ENCODE assay signal across 8 mouse cellular contexts in genomic region chr11:100860198-100861048, GRCm38 (mm10). TPM values are rescaled to one million over a fixed set of nuclear protein-coding genes. Genes with fewer than 3 reads are reported as not detected.
DNase-seq lines count a peak whose midpoint lies in the region; ATAC-seq and TF ChIP-seq lines count a peak whose summit lies in the region.

No protein-coding gene starts in this region.

- peak overlapping the region; percentile 69 to 83 for H3K4me3 ChIP-seq in MEL (ENCODE audit: control insufficient read depth in 1 of 2, insufficient read depth in 1 of 2, low read depth in 2 of 2, low read length in 2 of 2)
- peak overlapping the region; percentile 47 for H3K4me3 ChIP-seq in hindbrain, embryonic 12.5 days
- peak overlapping the region; percentile 46 for H3K4me3 ChIP-seq in left cerebral cortex, adult 2 months

- no peak for TF ChIP-seq CTCF in MEL (IDR thresholded peaks at IDR 0.05 in 2 of 3, conservative IDR thresholded peaks at IDR 0.05 in 1 of 3; ENCODE audit: control insufficient read depth in 1 of 3, insufficient read depth in 1 of 3, low read depth in 2 of 3, low read length in 3 of 3, poor library complexity in 1 of 3, severe bottlenecking in 1 of 3)
- TF ChIP-seq CTCF in left cerebral cortex, adult 2 months (IDR thresholded peaks at IDR 0.05): no peak; the same call in none of the 2 replicates

- peaks cover 4 to 14% of the 10 kb centered on the region in 2 experiments for H3K36me3 ChIP-seq in MEL (ENCODE audit: control insufficient read depth in 1 of 2, insufficient read depth in 2 of 2, low read length in 2 of 2)
- no peaks in the 10 kb centered on the region for H3K36me3 ChIP-seq in hindbrain, embryonic 12.5 days

- no peaks in the 10 kb centered on the region for H3K27me3 ChIP-seq in MEL (ENCODE audit: control insufficient read depth in 1 of 2, insufficient read depth in 2 of 2, low read length in 2 of 2)
- peaks cover 78% of the 10 kb centered on the region for H3K27me3 ChIP-seq in hindbrain, embryonic 12.5 days

- H3K27ac ChIP-seq in MEL (ENCODE audit: control insufficient read depth, low read depth, low read length): peak overlapping the region; percentile 73
- no peak overlapping the region for H3K27ac ChIP-seq in hindbrain, embryonic 12.5 days
- H3K27ac ChIP-seq in left cerebral cortex, adult 2 months: no peak overlapping the region

- 4% methylated on average over 52 of the region's 55 CpGs for WGBS in hindbrain, embryonic 12.5 days

- peak; percentile 95 for DNase-seq in MEL (ENCODE audit: low read depth, low spot score)
- peak; percentile 74 for DNase-seq in c-Kit-positive CD71-negative TER-119-negative erythroid progenitor cells, embryonic 14.5 days (ENCODE audit: low read depth)
- DNase-seq in forelimb bud, embryonic 11.5 days (ENCODE audit: low read depth, low spot score): peak; percentile 59
- peak; percentile 31 to 33 for DNase-seq in left cerebral cortex, adult 2 months (ENCODE audit: extremely low spot score in 1 of 2, low spot score in 2 of 2)
- peak; percentile 13 to 26 for DNase-seq in right cerebral cortex, adult 2 months (ENCODE audit: low spot score in 2 of 2)
- DNase-seq in urinary bladder, postnatal 36 days (ENCODE audit: low spot score in 2 of 2): peak; percentile 72 to 87

- peaks cover 4 to 30% of the 10 kb centered on the region in 2 experiments for H3K4me1 ChIP-seq in MEL (ENCODE audit: control insufficient read depth in 1 of 2, insufficient read depth in 2 of 2, low read length in 2 of 2)
- peaks cover 11% of the 10 kb centered on the region for H3K4me1 ChIP-seq in hindbrain, embryonic 12.5 days

- peaks cover 15% of the 10 kb centered on the region for H3K79me2 ChIP-seq in MEL (ENCODE audit: control insufficient read depth, insufficient read depth, low read length, poor library complexity)

- intact Hi-C loops in left cerebral cortex, adult 2 months (cut with DNase I): loop anchor here (10.0 kb wide), 1 partner anchor 226 kb away; no protein-coding TSS in a partner anchor

- TF ChIP-seq POLR2A in MEL (IDR thresholded peaks at IDR 0.05; ENCODE audit: control insufficient read depth in 1 of 2, insufficient read depth in 1 of 2, low read depth in 1 of 2, low read length in 2 of 2, poor library complexity in 1 of 2): peak; percentile 69 to 79

- no peak for TF ChIP-seq EP300 in MEL (IDR thresholded peaks at IDR 0.05; ENCODE audit: low read depth in 1 of 2, low read length in 2 of 2)

- no peak for TF ChIP-seq RAD21 in MEL (IDR thresholded peaks at IDR 0.05; ENCODE audit: low read depth, low read length)

- no peaks in the 10 kb centered on the region for H3K9me3 ChIP-seq in MEL (replicated peaks; ENCODE audit: insufficient read depth, low read length)
- H3K9me3 ChIP-seq in hindbrain, embryonic 12.5 days (replicated peaks): no peaks in the 10 kb centered on the region

- H3K4me2 ChIP-seq in hindbrain, embryonic 12.5 days (replicated peaks): peak overlapping the region; percentile 68

- H3K9ac ChIP-seq in MEL (ENCODE audit: control insufficient read depth, low read depth, low read length, poor library complexity, severe bottlenecking): peak overlapping the region; percentile 76
- H3K9ac ChIP-seq in hindbrain, embryonic 12.5 days: peak overlapping the region; percentile 60

- ATAC-seq in hindbrain, embryonic 12.5 days (ENCODE audit: low FRiP score): peak; percentile 56; the same call in 1 of the 2 replicates
- peak; percentile 96 for ATAC-seq in megakaryocyte, adult 5-6 weeks (ENCODE audit: poor library complexity, severe bottlenecking)

TF ChIP-seq in MEL, 35 proteins besides CTCF, POLR2A, EP300 and RAD21:
- no peak for TF ChIP-seq JUND (IDR thresholded peaks at IDR 0.05; ENCODE audit: low read depth, low read length)
- 0 out of 2 replicates have a peak, but pooled peaks have one; percentile 60 for TF ChIP-seq MAX (IDR thresholded peaks at IDR 0.05; ENCODE audit: low read length)
- TF ChIP-seq KAT2A (conservative IDR thresholded peaks at IDR 0.05; ENCODE audit: low read depth, low read length): no peak
- TF ChIP-seq ELF1 (IDR thresholded peaks at IDR 0.05; ENCODE audit: low read depth, low read length): peak; percentile 76
- no peak for TF ChIP-seq POLR2AphosphoS2 (IDR thresholded peaks at IDR 0.05; ENCODE audit: low read length)
- no peak for TF ChIP-seq TAL1 (IDR thresholded peaks at IDR 0.05; ENCODE audit: low read length)
- peak; percentile 53; the same call in 1 of the 2 replicates for TF ChIP-seq RCOR1 (IDR thresholded peaks at IDR 0.05; ENCODE audit: low read depth, low read length)
- peak; percentile 62 for TF ChIP-seq TCF12 (IDR thresholded peaks at IDR 0.05; ENCODE audit: low read depth, low read length)
- peak; percentile 96 for TF ChIP-seq MXI1 (IDR thresholded peaks at IDR 0.05; ENCODE audit: low read depth, low read length)
- no peak for TF ChIP-seq MYB (IDR thresholded peaks at IDR 0.05; ENCODE audit: low read depth, low read length)
- no peak for TF ChIP-seq CHD1 (IDR thresholded peaks at IDR 0.05; ENCODE audit: low read depth, low read length)
- TF ChIP-seq GABPA (IDR thresholded peaks at IDR 0.05; ENCODE audit: low read depth, low read length): no peak
- TF ChIP-seq NRF1 (IDR thresholded peaks at IDR 0.05; ENCODE audit: insufficient read depth, low read depth, low read length, poor library complexity, severe bottlenecking): peak; percentile 53
- TF ChIP-seq POLR2AphosphoS5 (IDR thresholded peaks at IDR 0.05; ENCODE audit: borderline replicate concordance, low read depth, low read length): no peak
- no peak for TF ChIP-seq CHD2 (IDR thresholded peaks at IDR 0.05; ENCODE audit: low read length)
- TF ChIP-seq SMC3 (IDR thresholded peaks at IDR 0.05; ENCODE audit: low read depth, low read length): 0 out of 2 replicates have a peak, but pooled peaks have one; percentile 14
- peak; percentile 82 for TF ChIP-seq SIN3A (IDR thresholded peaks at IDR 0.05; ENCODE audit: low read length)
- TF ChIP-seq ETS1 (IDR thresholded peaks at IDR 0.05; ENCODE audit: low read depth, low read length): peak; percentile 57
- TF ChIP-seq BHLHE40 (IDR thresholded peaks at IDR 0.05; ENCODE audit: borderline replicate concordance, low read depth, low read length): peak; percentile 60; the same call in 1 of the 2 replicates
- no peak for TF ChIP-seq GATA1 (IDR thresholded peaks at IDR 0.05; ENCODE audit: low read depth, low read length)
- TF ChIP-seq UBTF (IDR thresholded peaks at IDR 0.05; ENCODE audit: borderline replicate concordance, insufficient read depth, low read depth, low read length): peak; percentile 56; the same call in 1 of the 2 replicates
- peak; percentile 92; the same call in 1 of the 2 replicates for TF ChIP-seq MAZ (IDR thresholded peaks at IDR 0.05; ENCODE audit: low read depth, low read length)
- no peak for TF ChIP-seq ZKSCAN1 (IDR thresholded peaks at IDR 0.05; ENCODE audit: low read depth, low read length)
- TF ChIP-seq USF1 (IDR thresholded peaks at IDR 0.05; ENCODE audit: low read depth, low read length): peak; percentile 92
- peak; percentile 58 for TF ChIP-seq MYC (IDR thresholded peaks at IDR 0.05; ENCODE audit: low read depth, low read length)
- no peak for TF ChIP-seq TBP (IDR thresholded peaks at IDR 0.05; ENCODE audit: low read depth, low read length)
- no peak for TF ChIP-seq E2F4 (IDR thresholded peaks at IDR 0.05; ENCODE audit: borderline replicate concordance, low read depth, low read length)
- TF ChIP-seq HCFC1 (IDR thresholded peaks at IDR 0.05; ENCODE audit: low read depth, low read length): peak; percentile 77
- TF ChIP-seq MEF2A (IDR thresholded peaks at IDR 0.05; ENCODE audit: extremely low read depth, insufficient replicate concordance, low read depth, low read length, poor library complexity, severe bottlenecking): no peak
- no peak for TF ChIP-seq MAFK (IDR thresholded peaks at IDR 0.05; ENCODE audit: borderline replicate concordance, low read depth, low read length)
- peak in 1 of 2 experiments; percentile 54; a peak in 1 of 4 replicates for TF ChIP-seq USF2 (IDR thresholded peaks at IDR 0.05; ENCODE audit: borderline replicate concordance in 1 of 2, insufficient read depth in 1 of 2, low read depth in 1 of 2, low read length in 2 of 2)
- TF ChIP-seq ZC3H11A (IDR thresholded peaks at IDR 0.05; ENCODE audit: low read depth, low read length): no peak
- TF ChIP-seq ZMIZ1 (IDR thresholded peaks at IDR 0.05; ENCODE audit: low read depth, low read length): 0 out of 2 replicates have a peak, but pooled peaks have one; percentile 48
- peak; percentile 61 for TF ChIP-seq NELFE (IDR thresholded peaks at IDR 0.05; ENCODE audit: low read depth, low read length)
- TF ChIP-seq ZNF384 (IDR thresholded peaks at IDR 0.05; ENCODE audit: low read depth, low read length): no peak

RNA-seq across cellular contexts. Expression of gene Stat5a, which starts 1.3 kb away (rescaled TPM):
- 54.2 and 59.0 TPM in 2 replicates for total RNA-seq in MEL (2012; rRNA removed)
- polyA plus RNA-seq in MEL (2012; ENCODE audit: insufficient read depth in 1 of 2, insufficient read length in 2 of 2, low read depth in 1 of 2, low replicate concordance in 2 of 2, missing spikeins in 1 of 2): 10 to 100 TPM in 1 of 2 experiments, not detected in 1; 86.8 TPM
- polyA plus RNA-seq in hindbrain, embryonic 12.5 days (2016; fragmentation: Nextera tagmentation; extraction: Ambion mirVana): 1.4 and 2.8 TPM in 2 replicates
- 1 to 10 TPM; 1.7 to 2.0 TPM for total RNA-seq in left cerebral cortex, adult 2 months (2021)
- 20.0 and 22.5 TPM in 2 replicates for total RNA-seq in megakaryocyte, adult 5-6 weeks (2015)
- 22.5 and 23.7 TPM in 2 replicates for total RNA-seq in megakaryocyte, adult 5-6 weeks (2017)

RNA-seq across cellular contexts. Expression of gene Stat5b, which starts 9.9 kb away (rescaled TPM):
- total RNA-seq in MEL (2012; rRNA removed): 28.7 and 29.3 TPM in 2 replicates
- 10 to 100 TPM; 32.3 to 37.0 TPM for polyA plus RNA-seq in MEL (2012; ENCODE audit: insufficient read depth in 1 of 2, insufficient read length in 2 of 2, low read depth in 1 of 2, low replicate concordance in 2 of 2, missing spikeins in 1 of 2)
- polyA plus RNA-seq in hindbrain, embryonic 12.5 days (2016; fragmentation: Nextera tagmentation; extraction: Ambion mirVana): 17.3 and 20.5 TPM in 2 replicates
- 10 to 100 TPM; 23.6 to 25.0 TPM for total RNA-seq in left cerebral cortex, adult 2 months (2021)
- 40.9 and 47.6 TPM in 2 replicates for total RNA-seq in megakaryocyte, adult 5-6 weeks (2015)
- 50.6 and 53.2 TPM in 2 replicates for total RNA-seq in megakaryocyte, adult 5-6 weeks (2017)

Comparison
In these comparisons a context has a peak if more than half of its experiments do, and no peak if none do; other contexts are left out.
1. DNase-seq: peak in every context shown above with its lines; median percentile 95 in MEL; 80 in urinary bladder, postnatal 36 days; 74 in c-Kit-positive CD71-negative TER-119-negative erythroid progenitor cells, embryonic 14.5 days; 59 in forelimb bud, embryonic 11.5 days; 32 in left cerebral cortex, adult 2 months; 20 in right cerebral cortex, adult 2 months.
2. RNA of gene Stat5a, which starts 1.3 kb away (total RNA-seq): 54.2 to 59.0 TPM in MEL and 20.0 to 23.7 TPM in megakaryocyte, adult 5-6 weeks; 1.7 to 2.0 TPM in left cerebral cortex, adult 2 months; every median in the first group is over 4 times any median in the second.
3. Peak in every context shown above with its lines, with median percentiles within 50 percentile points of each other: H3K4me3 ChIP-seq.